Mouse (Mus musculus) lung, embryonic 16.5 days (tissue): Measurements from ENCODE around the gene Ripk3. TPM values are rescaled to one million over a fixed set of nuclear protein-coding genes. Genes with fewer than 3 reads are reported as not detected.

Source experiments
- ATAC-seq: fragments of 200-750 bp; cut with Nextera tagmentation; 2 replicates; pipeline ENCODE4 v1.8.0; 2017; ENCODE audit warnings: low read depth, mild to moderate bottlenecking, moderate library complexity
- H3K27ac ChIP-seq: fragments of 300-500 bp; sonication (generic); 2 replicates; pipeline ENCODE4 v1.5.1; 2014; ENCODE audit warnings: mild to moderate bottlenecking, control low read depth, low read length
- H3K27me3 ChIP-seq: fragments of 300-500 bp; sonication (generic); 2 replicates; pipeline ENCODE4 v1.6.1; 2014; ENCODE audit warnings: low read depth, low read length, mixed read lengths; ENCODE audit not compliant: control insufficient read depth, insufficient read depth
- H3K36me3 ChIP-seq: fragments of 300-500 bp; sonication (generic); 2 replicates; pipeline ENCODE4 v1.6.1; 2014; ENCODE audit warnings: low read length; ENCODE audit not compliant: control insufficient read depth, insufficient read depth
- H3K4me1 ChIP-seq: fragments of 300-500 bp; sonication (generic); replicated peaks from 2 replicates; pipeline ENCODE4 v1.6.1; 2014; ENCODE audit warnings: low read length, mixed read lengths; ENCODE audit not compliant: control insufficient read depth, insufficient read depth
- H3K4me2 ChIP-seq: fragments of 300-500 bp; sonication (generic); 2 replicates; pipeline ENCODE4 v1.6.1; 2014; ENCODE audit warnings: low read depth, low read length, control low read depth
- H3K4me3 ChIP-seq: fragments of 300-500 bp; sonication (generic); 2 replicates; pipeline ENCODE4 v1.5.1; 2014; ENCODE audit warnings: mild to moderate bottlenecking, low read length, control low read depth
- H3K9ac ChIP-seq: fragments of 300-500 bp; sonication (generic); 2 replicates; pipeline ENCODE4 v1.6.1; 2014; ENCODE audit warnings: low read length, control low read depth
- H3K9me3 ChIP-seq: fragments of 300-500 bp; sonication (generic); 2 replicates; pipeline ENCODE4 v1.6.1; 2016; ENCODE audit warnings: low read length; ENCODE audit not compliant: control insufficient read depth
- WGBS: fragments of 180-500 bp; shearing (Covaris S2); extraction: QIAGEN DNeasy Blood & Tissue Kit; methylation state at CpG from one replicate; pipeline ENCODE4 v1.1.7; 2014; 5-methylcytosine and 5-hydroxymethylcytosine counted together
- polyA plus RNA-seq: library from polyadenylated mRNA; unstranded; fragments of >200 nt; fragmentation: Nextera tagmentation; extraction: Ambion mirVana; gene quantifications from 2 replicates; pipeline ENCODE4 v1.2.1, GENCODE M21; 2015

The Ripk3 gene
- polyA plus RNA-seq, 1 experiment from 2014 or later: 40.8 TPM

GRCm38 (mm10) chr14:55826142-55826541 lies 37.5 kb upstream of the Ripk3 start:
- ATAC-seq: no peak
- H3K9me3 ChIP-seq: no peaks in the 10 kb centered on the region
- H3K9ac ChIP-seq: peak overlapping the region; percentile 87
- 4% methylated on average over 15 of the region's 15 CpGs for WGBS
- H3K27ac ChIP-seq: peak overlapping the region; percentile 72
- peak overlapping the region; percentile 69 for H3K4me3 ChIP-seq
- H3K36me3 ChIP-seq: peaks cover 11% of the 10 kb centered on the region; the same call in 1 of the 2 replicates
- H3K4me2 ChIP-seq: peak overlapping the region; percentile 60
- H3K27me3 ChIP-seq: no peaks in the 10 kb centered on the region
- H3K4me1 ChIP-seq: peaks cover 32% of the 10 kb centered on the region

GRCm38 (mm10) chr14:55825216-55826051 lies 36.8 kb upstream of the Ripk3 start:
- H3K27me3 ChIP-seq: no peaks in the 10 kb centered on the region
- H3K9ac ChIP-seq: peak overlapping the region; percentile 87
- H3K4me2 ChIP-seq: peak overlapping the region; percentile 60
- ATAC-seq: peak; percentile 2; the same call in 1 of the 2 replicates
- 2% methylated on average over 15 of the region's 37 CpGs for WGBS
- H3K9me3 ChIP-seq: no peaks in the 10 kb centered on the region
- H3K27ac ChIP-seq: peak overlapping the region; percentile 98
- peaks cover 32% of the 10 kb centered on the region for H3K4me1 ChIP-seq
- H3K4me3 ChIP-seq: peak overlapping the region; percentile 69
- peaks cover 9% of the 10 kb centered on the region; the same call in 1 of the 2 replicates for H3K36me3 ChIP-seq

DNA sequence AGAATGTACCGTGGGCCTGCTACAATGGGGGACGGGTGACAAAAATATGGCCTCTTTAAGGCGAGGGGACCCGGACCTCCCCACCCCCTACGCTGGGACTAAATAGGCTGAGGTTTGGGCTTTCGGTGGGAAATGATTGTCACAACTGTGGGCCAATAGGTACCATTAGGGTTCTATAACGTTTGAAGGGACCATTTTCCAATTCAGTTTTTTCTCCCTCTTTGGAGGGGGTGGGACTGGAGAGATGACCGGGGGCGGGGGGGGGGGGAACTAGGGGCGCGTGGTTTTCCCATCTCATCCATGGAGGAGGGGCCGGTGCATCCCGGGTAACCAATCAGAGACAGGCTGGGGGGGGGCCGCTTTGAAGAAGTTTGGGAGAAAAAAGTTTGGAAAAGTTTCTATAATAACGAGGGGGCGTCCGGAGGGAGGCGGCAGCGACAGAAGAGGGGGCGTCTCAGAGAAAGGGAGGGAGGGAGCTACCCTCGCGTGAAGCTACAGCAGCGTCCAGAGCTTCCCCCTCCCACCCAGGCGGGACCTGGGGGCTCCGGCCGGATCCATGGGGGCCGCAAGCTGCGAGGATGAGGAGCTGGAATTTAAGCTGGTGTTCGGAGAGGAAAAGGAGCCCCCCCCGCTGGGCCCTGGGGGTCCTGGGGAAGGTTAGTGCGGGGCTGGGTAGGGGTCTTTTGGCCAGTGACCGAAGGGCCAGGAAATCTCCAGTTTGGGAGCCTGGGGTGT lies 36.0 kb upstream of the Ripk3 start:
- Histone ChIP-seq H3K27ac (peak overlapping the region; percentile 98), H3K4me1 (peaks cover 27% of the 10 kb centered on the region), H3K9me3 (no peaks in the 10 kb centered on the region), H3K4me2 (peak overlapping the region; percentile 60), H3K27me3 (no peaks in the 10 kb centered on the region), H3K4me3 (peak overlapping the region; percentile 69), H3K9ac (peak overlapping the region; percentile 87), H3K36me3 (peaks cover 7% of the 10 kb centered on the region; the same call in 1 of the 2 replicates)
- WGBS: under 1% methylated on average over 32 of the region's 32 CpGs
- ATAC-seq: peak; percentile 26

GRCm38 (mm10) chr14:55824001-55824480 lies 35.4 kb upstream of the Ripk3 start:
- H3K9ac ChIP-seq: peak overlapping the region; percentile 87
- ATAC-seq: peak; percentile 8; the same call in 1 of the 2 replicates
- peak overlapping the region; percentile 60 for H3K4me2 ChIP-seq
- H3K36me3 ChIP-seq: peaks cover 2% of the 10 kb centered on the region; the same call in 1 of the 2 replicates
- peak overlapping the region; percentile 69 for H3K4me3 ChIP-seq
- no peaks in the 10 kb centered on the region for H3K9me3 ChIP-seq
- under 1% methylated on average over 10 of the region's 10 CpGs for WGBS
- H3K27ac ChIP-seq: peak overlapping the region; percentile 98
- H3K27me3 ChIP-seq: no peaks in the 10 kb centered on the region
- H3K4me1 ChIP-seq: peaks cover 26% of the 10 kb centered on the region

GRCm38 (mm10) chr14:55822991-55823762 lies 34.5 kb upstream of the Ripk3 start, which contains the start of gene Nfatc4:
Nfatc4 (plus strand) TSS chr14:55823144.
- peak within 1 kb of the TSS; percentile 60 for H3K4me2 ChIP-seq
- peaks cover 22% of the 10 kb centered on the region for H3K4me1 ChIP-seq
- peak; percentile 89 for ATAC-seq
- H3K27me3 ChIP-seq: no peaks in the 10 kb centered on the region
- H3K9me3 ChIP-seq: no peaks in the 10 kb centered on the region
- peak within 1 kb of the TSS; percentile 69 for H3K4me3 ChIP-seq
- H3K27ac ChIP-seq: peak within 1 kb of the TSS; percentile 98
- no peaks in the 10 kb centered on the region for H3K36me3 ChIP-seq
- under 1% methylated on average over 46 of the region's 46 CpGs for WGBS
- H3K9ac ChIP-seq: peak within 1 kb of the TSS; percentile 87

DNA sequence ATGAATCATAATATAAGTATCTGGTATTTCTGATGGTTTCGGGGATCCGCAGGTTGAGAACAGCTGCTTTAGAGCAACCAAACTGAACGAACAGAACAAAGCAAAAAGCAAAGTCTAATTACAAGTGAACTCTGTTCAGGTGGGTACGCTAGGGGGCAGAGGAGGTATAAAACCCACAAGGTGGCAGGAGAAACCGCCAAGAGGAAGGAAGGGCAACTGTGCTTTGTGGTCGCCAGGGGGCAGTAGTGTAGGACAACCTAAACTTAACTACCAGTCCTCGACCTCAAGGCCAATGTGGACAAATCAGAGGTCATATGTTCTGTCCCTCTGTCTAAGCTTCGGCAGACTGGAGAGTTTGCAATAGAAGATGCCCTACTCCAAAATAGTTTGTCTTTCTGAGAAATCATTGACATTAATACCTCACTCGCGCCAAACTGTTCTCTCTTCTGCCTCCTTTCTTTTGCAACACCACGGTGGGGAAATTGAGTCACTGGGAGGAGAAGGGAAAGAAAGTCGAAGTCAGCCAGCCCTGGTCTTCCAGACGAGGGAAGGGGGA lies 33.8 kb upstream of the Ripk3 start:
- ATAC-seq: peak; percentile 15
- Histone ChIP-seq H3K36me3 (no peaks in the 10 kb centered on the region), H3K9ac (peak overlapping the region; percentile 87), H3K27ac (peak overlapping the region; percentile 98), H3K4me1 (peaks cover 19% of the 10 kb centered on the region), H3K9me3 (no peaks in the 10 kb centered on the region), H3K27me3 (no peaks in the 10 kb centered on the region), H3K4me2 (peak overlapping the region; percentile 60), H3K4me3 (peak overlapping the region; percentile 69)
- 3% methylated on average over 13 of the region's 13 CpGs for WGBS

DNA sequence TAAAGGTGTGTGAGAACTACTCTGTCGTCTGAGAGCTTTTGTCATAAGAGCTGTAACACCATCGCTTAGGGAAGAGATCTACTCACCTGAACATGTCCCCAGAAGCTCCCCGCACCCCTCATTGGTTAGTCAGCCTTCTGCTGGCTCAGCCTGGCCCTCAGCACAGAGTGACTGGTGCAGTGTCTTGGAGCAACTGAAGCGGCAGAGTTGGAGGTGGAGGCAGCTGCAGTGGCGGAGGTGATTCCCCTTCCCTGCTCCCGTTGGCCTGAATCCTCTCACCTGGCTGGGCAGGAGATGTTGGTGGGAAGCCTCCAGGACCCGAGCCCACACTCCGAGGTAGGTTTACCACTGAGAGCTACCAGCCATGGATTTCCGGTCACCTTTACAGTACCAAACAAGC lies 31.9 kb upstream of the Ripk3 start:
- H3K4me2 ChIP-seq: no peak overlapping the region
- H3K36me3 ChIP-seq: no peaks in the 10 kb centered on the region
- H3K4me1 ChIP-seq: peaks cover 5% of the 10 kb centered on the region
- H3K27ac ChIP-seq: no peak overlapping the region
- no peak overlapping the region for H3K9ac ChIP-seq
- ATAC-seq: no peak
- H3K4me3 ChIP-seq: no peak overlapping the region
- 80% methylated on average over 9 of the region's 9 CpGs for WGBS
- H3K9me3 ChIP-seq: no peaks in the 10 kb centered on the region
- no peaks in the 10 kb centered on the region for H3K27me3 ChIP-seq

DNA sequence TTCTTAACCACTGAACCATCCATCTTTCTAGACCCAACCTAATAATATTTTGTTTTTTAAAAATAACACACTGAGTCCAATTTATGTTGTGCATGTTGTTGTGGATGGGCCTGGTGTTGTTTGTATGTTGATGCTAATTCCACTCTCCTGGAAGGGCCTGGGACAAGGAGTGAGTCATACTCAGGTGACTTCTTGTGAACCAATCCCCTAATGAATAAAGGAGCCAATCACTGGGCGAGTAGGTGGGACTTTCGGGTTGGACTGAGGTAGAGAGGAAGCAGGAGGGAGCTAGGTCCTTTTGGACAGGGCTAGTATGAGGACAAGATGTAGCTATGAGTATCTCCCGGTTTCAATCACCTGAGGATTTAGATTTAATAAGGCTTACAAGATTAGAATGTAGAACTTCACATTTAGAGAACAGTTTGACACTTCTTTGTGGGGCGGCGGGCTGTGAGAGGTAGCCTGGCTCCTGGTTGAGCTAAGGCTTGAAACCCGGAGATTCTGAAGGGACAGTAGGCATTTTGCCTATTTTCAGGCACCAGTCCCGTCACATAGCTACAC lies 31.3 kb upstream of the Ripk3 start:
- WGBS: 77% methylated on average over 7 of the region's 7 CpGs
- H3K27ac ChIP-seq: no peak overlapping the region
- ATAC-seq: no peak

More for the DNA sequence above, 31.3 kb upstream of the Ripk3 start:
- H3K36me3 ChIP-seq: no peaks in the 10 kb centered on the region
- H3K27me3 ChIP-seq: no peaks in the 10 kb centered on the region
- H3K4me3 ChIP-seq: no peak overlapping the region
- no peaks in the 10 kb centered on the region for H3K9me3 ChIP-seq
- H3K4me2 ChIP-seq: no peak overlapping the region
- no peak overlapping the region for H3K9ac ChIP-seq
- H3K4me1 ChIP-seq: peaks cover 7% of the 10 kb centered on the region
